Mouse (Mus musculus): ENCODE measurements around the gene Arid3b. TPM values are rescaled to one million over a fixed set of nuclear protein-coding genes. Genes with fewer than 3 reads are reported as not detected.
A peak's percentile ranks its signal among the peaks of the same experiment; 100 is the strongest.

Arid3b gene
- polyA plus RNA-seq, 1 experiment, result 16.6 TPM

- 77% methylated on average over 9 of the region's 9 CpGs for WGBS
- TF ChIP-seq POLR2A (IDR thresholded peaks at IDR 0.05; ENCODE audit: borderline replicate concordance, extremely low read depth, low read depth, low read length), result no peak
- TF ChIP-seq CTCF (IDR thresholded peaks at IDR 0.05; ENCODE audit: insufficient read depth, low read length), result no peak
- H3K4me1 ChIP-seq (ENCODE audit: control insufficient read depth, insufficient read depth, low read length), result peaks cover 12% of the 10 kb centered on the region
- H3K4me3 ChIP-seq (replicated peaks; ENCODE audit: extremely low read depth, low read depth, low read length), result no peak overlapping the region
- no peak for DNase-seq
Observed at GRCm38 (mm10) chr9:57833762-57834471, 2.7 kb downstream of the Arid3b start.

- peaks cover 8% of the 10 kb centered on the region for H3K4me1 ChIP-seq (ENCODE audit: control insufficient read depth, insufficient read depth, low read length)
- TF ChIP-seq CTCF (IDR thresholded peaks at IDR 0.05; ENCODE audit: insufficient read depth, low read length), result no peak
- TF ChIP-seq POLR2A (IDR thresholded peaks at IDR 0.05; ENCODE audit: borderline replicate concordance, extremely low read depth, low read depth, low read length), result no peak
- DNase-seq, result peak; percentile 86
- no peak overlapping the region for H3K4me3 ChIP-seq (replicated peaks; ENCODE audit: extremely low read depth, low read depth, low read length)
- 3% methylated on average over 24 of the region's 24 CpGs for WGBS
Observed at GRCm38 (mm10) chr9:57831267-57832082, 5.1 kb downstream of the Arid3b start.

- H3K4me1 ChIP-seq (ENCODE audit: control insufficient read depth, insufficient read depth, low read length), result peaks cover 8% of the 10 kb centered on the region
- no peak for TF ChIP-seq POLR2A (IDR thresholded peaks at IDR 0.05; ENCODE audit: borderline replicate concordance, extremely low read depth, low read depth, low read length)
- DNase-seq, result no peak
- no peak overlapping the region for H3K4me3 ChIP-seq (replicated peaks; ENCODE audit: extremely low read depth, low read depth, low read length)
- WGBS, result 72% methylated on average over 6 of the region's 6 CpGs
Observed at GRCm38 (mm10) chr9:57829812-57830557, 6.6 kb downstream of the Arid3b start.

- Histone ChIP-seq H3K4me3 (replicated peaks; ENCODE audit: extremely low read depth, low read depth, low read length) (no peak overlapping the region), H3K4me1 (ENCODE audit: control insufficient read depth, insufficient read depth, low read length) (no peaks in the 10 kb centered on the region; the same call in 1 of the 2 replicates)
- TF ChIP-seq CTCF (IDR thresholded peaks at IDR 0.05; ENCODE audit: insufficient read depth, low read length) (no peak), POLR2A (IDR thresholded peaks at IDR 0.05; ENCODE audit: borderline replicate concordance, extremely low read depth, low read depth, low read length) (no peak)
- DNase-seq, result no peak
- 95% methylated on average over 1 of the region's 1 CpGs for WGBS
Observed at GRCm38 (mm10) chr9:57823397-57823796, 13.2 kb downstream of the Arid3b start.

GRCm38 (mm10) chr9:57822812-57823211 is 13.8 kb downstream of the Arid3b start:
- Histone ChIP-seq H3K4me1 (ENCODE audit: control insufficient read depth, insufficient read depth, low read length) (peaks cover 3% of the 10 kb centered on the region), H3K4me3 (replicated peaks; ENCODE audit: extremely low read depth, low read depth, low read length) (no peak overlapping the region)
- 78% methylated on average over 13 of the region's 13 CpGs for WGBS
- no peak for DNase-seq
- TF ChIP-seq CTCF (IDR thresholded peaks at IDR 0.05; ENCODE audit: insufficient read depth, low read length) (no peak), POLR2A (IDR thresholded peaks at IDR 0.05; ENCODE audit: borderline replicate concordance, extremely low read depth, low read depth, low read length) (no peak)

- 66% methylated on average over 16 of the region's 16 CpGs for WGBS
- Histone ChIP-seq H3K4me3 (replicated peaks; ENCODE audit: extremely low read depth, low read depth, low read length) (no peak overlapping the region), H3K4me1 (ENCODE audit: control insufficient read depth, insufficient read depth, low read length) (peaks cover 11% of the 10 kb centered on the region)
- no peak for TF ChIP-seq CTCF (IDR thresholded peaks at IDR 0.05; ENCODE audit: insufficient read depth, low read length)
- no peak for DNase-seq
Observed at GRCm38 (mm10) chr9:57820186-57821080, 16.2 kb downstream of the Arid3b start.

GRCm38 (mm10) chr9:57817220-57817667 is 19.3 kb downstream of the Arid3b start:
- Histone ChIP-seq H3K4me1 (ENCODE audit: control insufficient read depth, insufficient read depth, low read length) (peaks cover 11% of the 10 kb centered on the region), H3K4me3 (replicated peaks; ENCODE audit: extremely low read depth, low read depth, low read length) (no peak overlapping the region)
- TF ChIP-seq CTCF (IDR thresholded peaks at IDR 0.05; ENCODE audit: insufficient read depth, low read length), result no peak
- no peak for TF ChIP-seq POLR2A (IDR thresholded peaks at IDR 0.05; ENCODE audit: borderline replicate concordance, extremely low read depth, low read depth, low read length)
- WGBS, result 17% methylated on average over 6 of the region's 6 CpGs
- DNase-seq, result peak; percentile 41

GRCm38 (mm10) chr9:57814866-57815265 is 21.7 kb downstream of the Arid3b start:
- peaks cover 11% of the 10 kb centered on the region for H3K4me1 ChIP-seq (ENCODE audit: control insufficient read depth, insufficient read depth, low read length)
- TF ChIP-seq POLR2A (IDR thresholded peaks at IDR 0.05; ENCODE audit: borderline replicate concordance, extremely low read depth, low read depth, low read length) (no peak), CTCF (IDR thresholded peaks at IDR 0.05; ENCODE audit: insufficient read depth, low read length) (no peak)
- H3K4me3 ChIP-seq (replicated peaks; ENCODE audit: extremely low read depth, low read depth, low read length), result no peak overlapping the region
- DNase-seq, result no peak
- WGBS, result 40% methylated on average over 3 of the region's 3 CpGs
